Mouse (Mus musculus) cerebellum, adult 2 months (tissue): ENCODE results near the gene Hivep3.

ENCODE experiments used
- CTCF ChIP-seq: fragments of 200-500 bp; IDR thresholded peaks from 2 replicates; pipeline ENCODE4 v1.5.1; 2011; ENCODE audit warnings: low read depth, mild to moderate bottlenecking, control low read depth, low read length, moderate library complexity, borderline replicate concordance; ENCODE audit not compliant: insufficient read depth
- POLR2A ChIP-seq: fragments of 200-500 bp; IDR thresholded peaks from 2 replicates; pipeline ENCODE4 v1.6.1; 2011; ENCODE audit warnings: low read length, control low read depth, borderline replicate concordance; ENCODE audit not compliant: insufficient read depth

DNA sequence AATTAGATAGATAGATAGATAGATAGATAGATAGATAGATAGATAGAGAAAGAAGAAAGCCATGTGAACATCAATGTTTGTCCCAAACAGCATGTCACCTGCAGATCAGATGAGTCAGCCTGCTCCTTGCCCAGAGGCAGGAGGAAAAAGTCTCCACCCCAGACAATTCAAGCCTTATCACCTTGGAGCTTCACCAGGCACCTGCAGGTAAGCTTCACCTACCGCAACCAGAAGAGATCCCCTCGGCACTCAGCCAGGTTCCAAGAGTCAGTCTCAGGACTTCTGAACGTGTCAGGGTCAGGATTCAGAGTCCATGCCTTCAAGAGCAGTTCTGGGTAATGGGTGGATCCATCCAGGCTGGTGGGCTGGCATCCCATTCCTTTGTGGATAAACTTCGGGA is 445.5 kb downstream of the Hivep3 start:
- TF ChIP-seq POLR2A, result no peak
- no peak for TF ChIP-seq CTCF
